Mouse (Mus musculus) bone marrow, adult 2 months (tissue): ENCODE data around the gene Tsc22d3.

Experiments
- CTCF ChIP-seq: fragments of 200-500 bp; IDR thresholded peaks from 2 replicates; pipeline ENCODE4 v1.5.1; 2011; ENCODE audit warnings: low read length, control low read depth; ENCODE audit not compliant: control insufficient read depth, insufficient read depth
- POLR2A ChIP-seq: fragments of 200-500 bp; IDR thresholded peaks from 2 replicates; pipeline ENCODE4 v1.6.1; 2011; ENCODE audit warnings: low read depth, mild to moderate bottlenecking, control low read depth, low read length, borderline replicate concordance; ENCODE audit not compliant: control insufficient read depth

- TF ChIP-seq CTCF (no peak), POLR2A (no peak)
These were observed 93.9 kb downstream of the Tsc22d3 start for GRCm38 (mm10) chrX:140506436-140507180.
